Mouse (Mus musculus) intestine, embryonic 14.5 days (tissue): ENCODE results near the gene Gm11213. TPM values are rescaled to one million over a fixed set of nuclear protein-coding genes. Genes with fewer than 3 reads are reported as not detected.

ENCODE experiments used
- ATAC-seq: fragments of 200-750 bp; cut with Nextera tagmentation; replicated peaks from 2 replicates; pipeline ENCODE4 v1.8.0; 2017; ENCODE audit warnings: low read depth, moderate number of reproducible peaks, moderate TSS enrichment, moderate library complexity; ENCODE audit not compliant: low FRiP score, low TSS enrichment
- DNase-seq: peaks from one replicate; pipeline ENCODE4 v3.0.0-alpha.2; 2018; ENCODE audit warnings: low spot score
- H3K27ac ChIP-seq: fragments of 300-500 bp; sonication (generic); 2 replicates; pipeline ENCODE4 v1.5.1; 2014; ENCODE audit warnings: low read depth, mild to moderate bottlenecking, control low read depth
- H3K27me3 ChIP-seq: fragments of 300-500 bp; sonication (generic); replicated peaks from 2 replicates; pipeline ENCODE4 v1.6.1; 2014; ENCODE audit warnings: low read length, control low read depth; ENCODE audit not compliant: control insufficient read depth, insufficient read depth
- H3K36me3 ChIP-seq: fragments of 300-500 bp; sonication (generic); 2 replicates; pipeline ENCODE4 v1.6.1; 2014; ENCODE audit warnings: low read length, control low read depth; ENCODE audit not compliant: control insufficient read depth, insufficient read depth
- H3K4me1 ChIP-seq: fragments of 300-500 bp; sonication (generic); replicated peaks from 2 replicates; pipeline ENCODE4 v1.6.1; 2014; ENCODE audit warnings: low read length, control low read depth, mixed read lengths; ENCODE audit not compliant: control insufficient read depth, insufficient read depth
- H3K4me2 ChIP-seq: fragments of 300-500 bp; sonication (generic); 2 replicates; pipeline ENCODE4 v1.6.1; 2014; ENCODE audit warnings: low read length
- H3K4me3 ChIP-seq: fragments of 300-500 bp; sonication (generic); 2 replicates; pipeline ENCODE4 v1.5.1; 2014; ENCODE audit warnings: low read depth, low read length, control low read depth, mixed read lengths
- H3K9ac ChIP-seq: fragments of 300-500 bp; sonication (generic); 2 replicates; pipeline ENCODE4 v1.6.1; 2014; ENCODE audit warnings: mild to moderate bottlenecking, low read length
- H3K9me3 ChIP-seq: fragments of 300-500 bp; sonication (generic); 2 replicates; pipeline ENCODE4 v1.6.1; 2016; ENCODE audit warnings: low read length, control low read depth; ENCODE audit not compliant: control insufficient read depth
- WGBS: fragments of 180-500 bp; shearing (Covaris S2); extraction: QIAGEN DNeasy Blood & Tissue Kit; methylation state at CpG from one replicate; pipeline ENCODE4 v1.1.7; 2014; 5-methylcytosine and 5-hydroxymethylcytosine counted together
- polyA plus RNA-seq: library from polyadenylated mRNA; unstranded; fragments of >200 nt; fragmentation: Nextera tagmentation; extraction: Ambion mirVana; gene quantifications from 2 replicates; pipeline ENCODE4 v1.2.1, GENCODE M21; 2014

The Gm11213 gene
- polyA plus RNA-seq, 1 experiment from 2014 or later: not detected

- DNase-seq: peak; percentile 62
- Histone ChIP-seq H3K27ac (no peak overlapping the region), H3K9ac (no peak overlapping the region; the same call in 1 of the 2 replicates), H3K9me3 (no peaks in the 10 kb centered on the region), H3K4me3 (no peak overlapping the region), H3K4me2 (peak overlapping the region; percentile 83), H3K27me3 (no peaks in the 10 kb centered on the region), H3K4me1 (peaks cover 40% of the 10 kb centered on the region), H3K36me3 (peaks cover 14% of the 10 kb centered on the region)
- WGBS: 31% methylated on average over 16 of the region's 16 CpGs
- no peak for ATAC-seq
Measured at GRCm38 (mm10) chr4:63557124-63558059, 47.7 kb downstream of the Gm11213 start.

DNA sequence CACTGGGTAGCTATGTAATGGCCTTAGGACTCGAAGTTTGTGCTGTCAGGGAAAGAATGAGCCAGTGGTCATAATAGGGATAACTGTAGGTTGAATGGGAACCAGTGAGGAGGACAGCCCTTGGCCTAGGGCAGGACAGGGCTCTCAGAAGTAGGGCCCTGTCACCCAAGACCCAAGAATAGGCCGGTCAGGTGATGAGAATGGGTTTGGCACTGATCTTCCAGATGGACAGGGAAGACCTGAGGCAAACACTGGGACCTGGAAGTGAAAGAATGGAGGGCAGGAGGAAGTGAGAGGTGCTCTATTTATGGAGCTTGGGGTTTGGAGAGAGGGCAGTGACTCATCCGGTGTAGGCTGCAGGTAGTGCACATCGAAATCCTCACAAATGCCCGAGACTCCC is 48.4 kb downstream of the Gm11213 start:
- no peak for DNase-seq
- no peak overlapping the region for H3K4me2 ChIP-seq
- 69% methylated on average over 5 of the region's 5 CpGs for WGBS
- H3K27me3 ChIP-seq: no peaks in the 10 kb centered on the region
- no peaks in the 10 kb centered on the region for H3K9me3 ChIP-seq
- H3K9ac ChIP-seq: no peak overlapping the region
- H3K4me1 ChIP-seq: peaks cover 32% of the 10 kb centered on the region
- no peak overlapping the region for H3K27ac ChIP-seq
- H3K4me3 ChIP-seq: no peak overlapping the region
- peaks cover 20% of the 10 kb centered on the region for H3K36me3 ChIP-seq
- no peak for ATAC-seq

- WGBS: 91% methylated on average over 2 of the region's 2 CpGs
- DNase-seq: no peak
- no peak for ATAC-seq
Measured at GRCm38 (mm10) chr4:63555111-63555510, 50.0 kb downstream of the Gm11213 start.

GRCm38 (mm10) chr4:63554616-63555015 is 50.4 kb downstream of the Gm11213 start:
- no peak overlapping the region for H3K27ac ChIP-seq
- WGBS: 46% methylated on average over 3 of the region's 3 CpGs
- no peak overlapping the region for H3K4me2 ChIP-seq
- DNase-seq (no peak), ATAC-seq (no peak)
- H3K9ac ChIP-seq: no peak overlapping the region
- H3K9me3 ChIP-seq: no peaks in the 10 kb centered on the region
- H3K27me3 ChIP-seq: no peaks in the 10 kb centered on the region
- no peak overlapping the region for H3K4me3 ChIP-seq
- peaks cover 18% of the 10 kb centered on the region for H3K4me1 ChIP-seq
- H3K36me3 ChIP-seq: peaks cover 36% of the 10 kb centered on the region

More at GRCm38 (mm10) chr4:63555111-63555510, 50.0 kb downstream of the Gm11213 start:
- Histone ChIP-seq H3K4me3 (no peak overlapping the region), H3K9ac (no peak overlapping the region), H3K9me3 (no peaks in the 10 kb centered on the region), H3K27ac (no peak overlapping the region), H3K36me3 (peaks cover 34% of the 10 kb centered on the region), H3K4me1 (peaks cover 22% of the 10 kb centered on the region), H3K4me2 (no peak overlapping the region), H3K27me3 (no peaks in the 10 kb centered on the region)

- H3K27me3 ChIP-seq: no peaks in the 10 kb centered on the region
Measured at GRCm38 (mm10) chr4:63553789-63554576, 51.1 kb downstream of the Gm11213 start.

GRCm38 (mm10) chr4:63552865-63553264 is 52.2 kb downstream of the Gm11213 start:
- no peaks in the 10 kb centered on the region for H3K9me3 ChIP-seq
- H3K4me2 ChIP-seq: no peak overlapping the region
- no peak overlapping the region for H3K9ac ChIP-seq
- no peak overlapping the region for H3K27ac ChIP-seq
- H3K27me3 ChIP-seq: no peaks in the 10 kb centered on the region
- peaks cover 48% of the 10 kb centered on the region for H3K36me3 ChIP-seq
- peaks cover 7% of the 10 kb centered on the region for H3K4me1 ChIP-seq
- ATAC-seq (no peak), DNase-seq (no peak)
- 88% methylated on average over 1 of the region's 1 CpGs for WGBS
- no peak overlapping the region for H3K4me3 ChIP-seq

More at GRCm38 (mm10) chr4:63553789-63554576, 51.1 kb downstream of the Gm11213 start:
- ATAC-seq (no peak), DNase-seq (no peak)
- 61% methylated on average over 4 of the region's 4 CpGs for WGBS
- Histone ChIP-seq H3K4me1 (peaks cover 12% of the 10 kb centered on the region), H3K27ac (no peak overlapping the region), H3K9ac (no peak overlapping the region), H3K4me3 (no peak overlapping the region), H3K4me2 (no peak overlapping the region), H3K36me3 (peaks cover 42% of the 10 kb centered on the region), H3K9me3 (no peaks in the 10 kb centered on the region)

- no peaks in the 10 kb centered on the region for H3K27me3 ChIP-seq
- H3K27ac ChIP-seq: no peak overlapping the region
- H3K4me3 ChIP-seq: no peak overlapping the region
- H3K4me1 ChIP-seq: peaks cover 14% of the 10 kb centered on the region
- peaks cover 48% of the 10 kb centered on the region for H3K36me3 ChIP-seq
- ATAC-seq (no peak), DNase-seq (no peak)
- H3K9me3 ChIP-seq: no peaks in the 10 kb centered on the region
- no peak overlapping the region for H3K9ac ChIP-seq
- 94% methylated on average over 3 of the region's 3 CpGs for WGBS
- H3K4me2 ChIP-seq: no peak overlapping the region
Measured at GRCm38 (mm10) chr4:63550908-63551307, 54.2 kb downstream of the Gm11213 start.

DNA sequence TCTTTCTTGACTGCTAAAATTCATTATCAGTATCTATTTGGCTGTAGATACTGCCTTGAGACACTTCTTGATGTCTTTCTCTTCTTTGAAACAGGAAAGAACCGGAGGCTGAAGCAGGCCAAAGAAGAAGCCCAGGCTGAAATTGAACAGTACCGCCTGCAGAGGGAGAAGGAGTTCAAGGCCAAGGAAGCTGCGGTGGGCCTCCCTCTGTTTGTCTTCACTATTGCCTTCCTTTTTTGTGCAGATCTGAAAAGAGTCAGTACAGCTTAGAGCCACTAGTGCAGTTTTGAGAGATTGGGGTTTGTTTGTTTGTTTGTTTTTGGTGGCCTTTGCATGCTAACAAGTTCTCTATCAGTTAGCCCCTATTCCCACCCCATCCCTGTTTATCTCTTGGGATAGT is 56.6 kb downstream of the Gm11213 start:
- no peak overlapping the region for H3K27ac ChIP-seq
- H3K36me3 ChIP-seq: peaks cover 43% of the 10 kb centered on the region
- peaks cover 24% of the 10 kb centered on the region for H3K4me1 ChIP-seq
- no peaks in the 10 kb centered on the region for H3K9me3 ChIP-seq
- no peak for DNase-seq
- 69% methylated on average over 3 of the region's 3 CpGs for WGBS
- no peak for ATAC-seq
- H3K4me3 ChIP-seq: no peak overlapping the region
- H3K9ac ChIP-seq: no peak overlapping the region
- no peak overlapping the region for H3K4me2 ChIP-seq
- no peaks in the 10 kb centered on the region for H3K27me3 ChIP-seq
